Comparison of ENCODE assay signal across 10 mouse cellular contexts in the genomic region with DNA sequence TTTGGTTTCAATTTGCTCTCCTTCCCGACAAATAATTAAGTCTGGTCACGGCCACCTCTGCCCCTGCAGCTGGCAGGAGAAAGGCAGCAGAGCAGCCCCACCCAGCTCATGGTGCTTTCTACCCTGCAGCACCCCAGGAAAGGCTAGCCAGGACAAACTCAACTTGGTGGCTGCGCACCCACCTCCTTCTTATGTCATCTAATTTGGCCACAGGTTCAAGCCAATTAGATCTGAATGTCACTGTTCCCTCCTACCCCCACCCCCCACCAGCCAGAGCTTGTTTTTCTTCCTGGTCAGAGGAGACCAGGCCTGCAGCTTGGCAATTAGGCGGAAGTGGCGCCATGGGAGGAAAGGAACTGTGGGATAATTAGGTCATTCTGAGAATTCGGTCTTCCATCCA.
DNase-seq lines count a peak whose midpoint lies in the region; ATAC-seq lines count a peak whose summit lies in the region.
"Had no signal": no experiment of that assay in that cellular context is flagged by ENCODE, and none has a peak within 500 bp of the region (broad histone marks: within the 10 kb centered on the region; RNA-seq: fewer than 3 reads in every experiment).

No protein-coding gene starts in this region.

- peaks cover 3% of the 10 kb centered on the region; the same call in 1 of the 2 replicates for H3K9me3 ChIP-seq in forebrain, embryonic 12.5 days
- H3K9me3 ChIP-seq in forebrain, embryonic 13.5 days (replicated peaks), result peaks cover 3% of the 10 kb centered on the region; the same call in 1 of the 2 replicates

- 29% methylated on average over 6 of the region's 6 CpGs for WGBS in forebrain, embryonic 12.5 days
- 26% methylated on average over 6 of the region's 6 CpGs for WGBS in forebrain, embryonic 13.5 days

- DNase-seq in right cerebral cortex, postnatal 14 days, result peak; percentile 7
- DNase-seq in right cerebral cortex, postnatal 10 days (ENCODE audit: low spot score in 2 of 2), result no peak
- peak; percentile 36 to 58 for DNase-seq in kidney, postnatal 4 days
- no peak for DNase-seq in cerebellum, adult 11 months
- no peak for DNase-seq in left cerebral cortex, postnatal 25 days (ENCODE audit: low spot score in 2 of 2)
- DNase-seq in left cerebral cortex, postnatal 36 days (ENCODE audit: low spot score in 2 of 2), result no peak

- H3K4me2 ChIP-seq in forebrain, embryonic 12.5 days, result no peak overlapping the region
- no peak overlapping the region for H3K4me2 ChIP-seq in forebrain, embryonic 13.5 days

- no peaks in the 10 kb centered on the region for H3K27me3 ChIP-seq in forebrain, embryonic 12.5 days
- H3K27me3 ChIP-seq in forebrain, embryonic 13.5 days, result no peaks in the 10 kb centered on the region

- no peak overlapping the region for H3K9ac ChIP-seq in forebrain, embryonic 12.5 days
- H3K9ac ChIP-seq in forebrain, embryonic 13.5 days, result no peak overlapping the region

- H3K27ac ChIP-seq in forebrain, embryonic 12.5 days, result no peak overlapping the region; the same call in 1 of the 2 replicates
- no peak overlapping the region for H3K27ac ChIP-seq in forebrain, embryonic 13.5 days
- H3K27ac ChIP-seq: heart, embryonic 10.5 days; left cerebral cortex, adult 2 months had no signal

- intact Hi-C loops in left cerebral cortex, postnatal 25 days (cut with DNase I), result no loop called here
- intact Hi-C loops in left cerebral cortex, postnatal 36 days (cut with DNase I), result no loop called here

- H3K4me1 ChIP-seq in forebrain, embryonic 12.5 days, result peaks cover 5% of the 10 kb centered on the region
- H3K4me1 ChIP-seq in forebrain, embryonic 13.5 days, result peaks cover 12% of the 10 kb centered on the region

- peak; percentile 17; the same call in 1 of the 2 replicates for ATAC-seq in forebrain, embryonic 12.5 days (ENCODE audit: low FRiP score)
- ATAC-seq in forebrain, embryonic 13.5 days, result no peak

- no peaks in the 10 kb centered on the region for H3K36me3 ChIP-seq in forebrain, embryonic 12.5 days (replicated peaks)
- no peaks in the 10 kb centered on the region for H3K36me3 ChIP-seq in forebrain, embryonic 13.5 days (ENCODE audit: poor library complexity, severe bottlenecking)
- H3K36me3 ChIP-seq: heart, embryonic 10.5 days had no signal

- no peak overlapping the region for H3K4me3 ChIP-seq in forebrain, embryonic 12.5 days (replicated peaks)
- no peak overlapping the region for H3K4me3 ChIP-seq in forebrain, embryonic 13.5 days
- H3K4me3 ChIP-seq: heart, embryonic 10.5 days; left cerebral cortex, adult 2 months had no signal

Comparison
In these comparisons a context has a peak if more than half of its experiments do, and no peak if none do; other contexts are left out.
1. DNase-seq: peak in right cerebral cortex, postnatal 14 days (single experiment) and kidney, postnatal 4 days (2 of 2); none in right cerebral cortex, postnatal 10 days (0 of 2), cerebellum, adult 11 months (single experiment), left cerebral cortex, postnatal 25 days (0 of 2) and left cerebral cortex, postnatal 36 days (0 of 2).